Mouse (Mus musculus) ovary, adult 18-20 months (tissue): ENCODE measurements around the gene Arid3b.

Experiments used
- DNase-seq: peaks from one replicate; pipeline ENCODE4 v3.0.0; 2022; ENCODE audit warnings: low spot score, mixed read lengths

Arid3b gene

DNA sequence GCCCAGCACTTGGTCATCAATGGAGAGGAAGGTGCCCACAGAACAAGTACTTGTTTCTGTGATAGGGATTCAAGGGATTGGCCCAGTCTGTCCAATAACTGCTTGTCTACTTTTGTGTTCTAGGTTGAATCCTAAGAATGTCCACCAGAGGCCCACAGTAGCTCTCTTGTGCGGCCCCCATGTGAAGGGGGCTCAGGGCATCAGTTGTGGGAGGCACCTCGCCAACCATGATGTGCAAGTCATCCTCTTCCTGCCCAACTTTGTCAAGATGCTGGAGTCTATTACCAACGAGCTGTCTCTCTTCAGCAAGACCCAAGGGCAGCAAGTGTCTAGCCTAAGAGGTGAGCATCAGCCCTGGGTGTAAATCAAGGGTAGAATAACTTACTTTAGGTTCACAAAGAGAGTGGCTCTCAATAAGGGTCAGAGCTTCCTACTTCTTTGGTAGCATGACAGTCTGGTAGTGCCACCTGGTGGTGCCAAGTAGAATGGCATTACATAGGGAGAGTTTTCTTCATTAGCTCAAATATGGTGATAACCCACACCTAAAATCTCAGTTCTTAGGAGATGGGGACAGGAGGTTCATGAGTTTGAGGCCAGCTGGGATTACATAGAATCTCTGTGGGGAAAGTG lies 92.0 kb downstream of the Arid3b start:
- no peak for DNase-seq
